Mouse (Mus musculus): ENCODE data around the gene Vwa7.

Vwa7 gene

DNA sequence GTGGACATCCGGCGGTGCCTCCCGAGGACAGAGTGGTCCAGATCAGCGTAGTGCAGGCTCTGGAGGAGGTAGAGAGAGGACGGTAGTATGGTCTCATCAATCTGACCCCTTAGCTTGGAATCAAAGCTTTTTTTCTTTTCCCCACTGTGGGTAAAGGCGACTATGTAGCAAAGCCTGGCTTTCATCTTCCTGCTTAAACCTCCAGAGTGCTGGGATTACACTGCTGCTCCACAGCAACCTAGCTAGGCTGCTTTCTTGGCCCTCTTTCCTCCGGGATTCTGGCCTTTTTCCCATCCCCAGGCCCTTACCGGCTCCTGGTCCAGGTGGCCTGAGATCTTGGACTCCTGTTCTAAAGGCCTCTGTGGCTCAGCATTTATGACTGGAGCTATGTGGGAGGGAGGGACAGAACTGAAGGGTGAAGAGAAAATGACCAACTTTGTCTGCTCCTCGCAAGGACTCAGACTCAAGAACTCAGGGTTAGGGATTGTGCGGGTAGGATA, 48.0 kb downstream of the Vwa7 start:
- 73% methylated on average over 10 of the region's 10 CpGs for WGBS

DNA sequence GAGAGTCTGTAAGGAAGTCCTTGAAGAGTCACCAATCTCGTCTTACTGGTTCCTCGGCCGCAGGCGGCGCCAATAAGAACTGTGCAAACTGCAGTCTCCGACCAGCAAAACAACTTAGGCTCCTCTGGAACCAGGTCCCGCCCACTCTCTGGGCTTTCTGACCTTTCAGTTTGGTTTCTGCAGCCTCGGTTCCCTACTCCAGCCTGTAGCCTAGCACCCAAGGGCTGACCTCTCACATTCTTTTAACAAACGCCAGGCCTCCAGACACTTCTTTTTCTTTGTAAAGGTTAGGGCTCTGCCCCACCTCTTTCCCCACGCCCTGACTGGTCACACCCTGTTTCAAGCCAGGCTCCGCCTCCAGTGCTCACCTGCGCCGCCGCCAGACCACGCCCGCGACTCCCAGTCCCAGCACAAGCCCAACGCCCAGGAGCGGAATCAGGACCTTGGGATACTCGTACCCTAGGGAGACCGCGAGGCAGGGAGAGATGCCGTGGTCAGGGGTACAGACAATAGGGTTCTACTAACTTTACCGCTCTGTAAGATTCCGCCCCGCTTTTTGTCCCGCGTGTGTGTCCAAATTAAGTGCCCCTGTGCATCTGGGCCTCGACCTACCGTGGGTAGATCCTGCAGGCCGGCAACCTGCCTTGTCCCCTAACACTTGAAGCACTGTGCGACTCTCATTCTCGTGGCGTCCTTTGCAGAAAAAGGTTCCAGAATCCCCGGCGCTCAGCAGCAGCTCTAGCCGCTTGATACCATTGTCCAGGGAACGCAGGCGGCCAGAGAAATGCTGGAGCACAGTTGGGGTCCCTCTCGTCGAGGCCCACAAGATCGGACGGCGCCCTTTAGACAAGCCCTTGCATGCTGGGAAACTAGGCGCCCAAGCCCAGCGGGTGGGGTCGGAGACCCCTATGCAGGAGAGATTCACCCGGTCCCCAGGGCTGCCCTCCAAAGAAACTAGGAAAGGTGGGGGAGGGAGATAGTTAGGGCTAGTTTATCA, 48.9 kb downstream of the Vwa7 start, which contains the start of gene Ly6g6c:
Gene Ly6g6c, plus strand, starts transcription at position 438 of the 997 bp plus-strand sequence.
- 21% methylated on average over 48 of the region's 48 CpGs for WGBS

DNA sequence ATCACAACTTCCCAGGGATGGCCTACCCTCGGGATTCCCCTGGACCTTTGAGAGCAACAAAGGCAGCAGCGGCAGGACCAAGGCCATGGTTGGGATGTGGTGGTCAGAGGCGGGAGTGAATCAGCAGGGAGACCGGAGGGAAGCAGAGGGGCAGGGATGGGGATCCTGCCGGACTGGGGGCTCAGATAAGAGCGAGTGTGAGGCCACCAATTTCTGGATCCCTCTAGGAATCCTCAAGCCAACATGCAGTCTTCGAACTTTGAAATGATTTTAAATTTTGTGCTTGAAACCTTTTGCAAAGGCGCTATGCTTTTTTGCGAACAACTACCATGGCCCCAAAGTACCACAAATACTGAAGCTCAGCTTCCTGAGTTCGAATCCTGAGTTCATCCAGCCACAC, 49.7 kb downstream of the Vwa7 start, which contains the start of gene Mpig6b:
Gene Mpig6b, minus strand, starts transcription at position 101 of the 400 bp plus-strand sequence.
- 69% methylated on average over 10 of the region's 10 CpGs for WGBS

DNA sequence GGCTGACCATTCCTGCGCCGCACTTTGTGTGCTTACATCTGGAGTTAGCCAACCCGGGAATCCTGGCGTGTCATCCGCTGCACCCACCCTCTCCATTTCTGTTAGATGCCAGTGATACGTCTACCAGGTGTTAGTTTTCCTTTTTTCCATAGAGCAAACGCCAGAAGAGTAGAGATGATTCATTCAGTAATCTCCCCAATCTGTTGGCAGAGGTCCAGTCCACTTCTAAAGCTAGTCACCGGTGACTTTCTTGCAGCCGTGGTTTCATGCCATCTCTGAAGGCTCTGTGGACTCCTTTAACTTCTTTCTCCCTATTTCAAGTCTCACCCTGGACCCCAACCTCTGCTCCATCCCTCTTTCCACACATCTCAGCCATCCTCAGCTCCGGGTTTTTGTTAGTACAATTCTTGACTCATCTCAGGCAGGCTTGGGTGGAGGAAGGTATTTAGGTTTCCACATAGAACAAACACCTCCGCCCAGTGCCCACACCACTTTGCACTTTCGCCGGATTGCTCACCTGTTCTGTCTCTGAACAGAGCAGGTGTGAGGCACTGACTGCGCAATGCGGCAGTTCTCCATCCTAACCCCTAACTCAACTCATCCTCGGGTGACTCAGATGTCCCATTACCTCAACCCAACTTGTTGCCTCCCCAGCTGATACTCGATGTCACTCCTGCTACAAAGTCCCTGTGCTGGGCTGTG, 52.0 kb downstream of the Vwa7 start:
- WGBS: 60% methylated on average over 17 of the region's 17 CpGs

DNA sequence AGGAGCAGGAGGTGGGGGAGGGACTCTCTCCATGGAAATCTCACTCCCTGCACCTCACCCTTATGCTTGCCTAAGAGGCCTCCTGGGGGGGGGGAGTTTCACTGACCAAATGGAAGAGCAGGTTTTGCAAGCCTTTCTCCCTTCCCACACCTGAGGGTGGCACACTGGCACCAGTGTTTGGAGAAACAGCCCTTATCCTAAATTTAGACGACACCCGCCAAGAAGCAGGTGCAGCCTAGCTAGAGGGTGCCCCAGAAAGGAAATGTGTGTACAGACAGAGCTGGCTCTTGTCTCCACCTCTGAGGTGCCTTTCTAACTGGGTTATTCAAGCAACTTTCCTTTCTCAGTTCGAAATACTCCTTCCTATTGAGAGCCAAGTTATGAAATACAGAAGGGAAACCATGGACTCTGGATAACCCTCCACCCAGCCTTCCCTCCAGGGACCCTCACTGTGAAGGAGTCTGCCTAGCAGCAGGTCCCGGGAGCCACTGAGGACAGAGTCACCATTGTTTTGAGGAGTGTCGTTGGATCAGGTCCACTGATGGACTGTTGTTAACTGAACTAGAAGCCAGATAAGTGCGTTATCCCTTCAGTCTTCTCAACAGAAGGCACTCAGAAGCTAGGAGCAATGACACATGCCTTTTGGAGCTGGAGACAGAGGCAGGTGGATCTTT, 54.3 kb downstream of the Vwa7 start:
- WGBS: 45% methylated on average over 6 of the region's 6 CpGs

DNA sequence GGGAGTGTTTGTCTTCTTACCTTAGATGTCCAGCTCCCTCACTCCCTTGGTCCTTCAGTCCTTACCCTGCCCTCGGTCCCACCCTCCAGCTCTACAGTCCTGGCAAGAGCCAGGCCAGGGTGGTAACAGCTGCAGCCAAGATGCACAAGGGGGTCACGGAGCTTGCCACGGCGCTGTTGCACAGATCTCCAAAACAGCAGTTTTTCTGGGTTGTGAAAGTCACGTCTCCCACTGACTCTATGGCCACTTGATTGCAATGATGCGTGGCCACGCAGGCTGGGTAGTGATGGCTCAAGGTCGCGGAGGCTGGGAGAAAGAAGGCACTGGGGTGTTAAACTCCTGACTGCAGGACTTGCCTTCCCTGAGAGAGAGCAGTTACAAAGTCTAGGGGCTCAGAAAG, 55.1 kb downstream of the Vwa7 start:
- 85% methylated on average over 9 of the region's 9 CpGs for WGBS

DNA sequence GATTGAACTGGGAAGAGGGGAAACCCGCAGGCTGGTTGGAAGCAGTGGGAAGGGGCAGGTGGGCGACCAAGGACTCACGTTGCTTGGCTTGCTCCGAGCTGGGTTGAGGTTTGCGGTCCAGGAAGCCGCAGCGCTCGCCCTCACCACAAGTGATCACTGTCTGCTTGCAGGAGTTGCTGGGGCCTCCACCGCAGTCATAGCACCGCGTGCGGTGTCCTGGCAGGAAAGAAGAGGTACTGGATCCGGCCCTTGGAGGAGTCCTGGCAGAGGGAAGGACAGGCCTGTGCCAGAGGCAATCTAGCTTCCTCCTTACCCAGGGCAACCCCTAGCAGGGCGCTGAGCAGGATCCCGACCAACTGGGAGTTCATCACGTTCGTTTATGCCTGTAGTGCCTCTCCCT, 57.7 kb downstream of the Vwa7 start:
- WGBS: 62% methylated on average over 17 of the region's 17 CpGs

Measured in cerebral cortex, adult 2 months (tissue).